Mouse (Mus musculus) neutrophil, adult 83 days (primary cell): ENCODE results near the gene Rab19. TPM values are rescaled to one million over a fixed set of nuclear protein-coding genes. Genes with fewer than 3 reads are reported as not detected.

Experiments used
- total RNA-seq, 2 experiments: library from RNA; stranded (reverse); gene quantifications; one replicate each; pipeline ENCODE4 v1.2.4; 2023

The Rab19 gene
- 1 to 10 TPM; 2.1 to 2.8 TPM for total RNA-seq

DNA sequence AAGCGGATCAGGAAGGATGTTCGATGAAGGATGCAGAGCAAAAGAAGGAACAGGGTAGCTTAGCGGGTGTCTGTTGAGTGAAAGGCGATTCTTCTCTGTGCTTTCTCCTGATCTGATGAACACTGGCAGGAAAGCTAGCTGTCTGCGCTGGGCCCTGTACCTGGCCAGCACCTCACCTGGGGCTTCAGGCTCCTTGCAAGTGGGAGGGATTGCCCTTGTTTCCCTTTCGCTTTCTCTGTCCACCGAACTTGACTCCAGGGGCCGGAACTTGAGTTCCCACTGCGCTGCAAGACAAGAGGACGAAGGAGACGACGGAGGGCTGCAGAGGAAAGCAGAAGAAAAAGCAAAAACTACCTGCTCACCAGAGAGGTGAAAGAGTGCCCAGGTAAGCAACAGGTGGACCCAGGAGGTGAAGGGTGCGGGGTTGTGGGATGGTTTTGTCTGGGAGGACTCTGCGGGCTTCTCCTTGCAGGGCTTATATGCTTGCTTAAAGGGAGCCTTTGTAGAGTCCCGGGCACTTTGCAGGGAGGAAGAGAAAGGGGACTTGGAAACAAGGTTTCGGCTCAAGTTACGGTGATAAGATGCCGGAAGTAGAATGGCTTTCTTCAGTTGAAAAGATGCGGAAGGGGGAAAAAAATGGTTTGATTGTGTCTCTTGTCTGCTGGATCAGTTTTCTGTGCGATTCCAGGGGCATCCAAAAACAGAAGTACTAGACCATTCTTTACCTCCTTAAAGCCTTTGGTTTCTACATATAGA lies at the start of gene Rab19:
Rab19 (plus strand) TSS at position 51 of the 756 bp plus-strand sequence.

DNA sequence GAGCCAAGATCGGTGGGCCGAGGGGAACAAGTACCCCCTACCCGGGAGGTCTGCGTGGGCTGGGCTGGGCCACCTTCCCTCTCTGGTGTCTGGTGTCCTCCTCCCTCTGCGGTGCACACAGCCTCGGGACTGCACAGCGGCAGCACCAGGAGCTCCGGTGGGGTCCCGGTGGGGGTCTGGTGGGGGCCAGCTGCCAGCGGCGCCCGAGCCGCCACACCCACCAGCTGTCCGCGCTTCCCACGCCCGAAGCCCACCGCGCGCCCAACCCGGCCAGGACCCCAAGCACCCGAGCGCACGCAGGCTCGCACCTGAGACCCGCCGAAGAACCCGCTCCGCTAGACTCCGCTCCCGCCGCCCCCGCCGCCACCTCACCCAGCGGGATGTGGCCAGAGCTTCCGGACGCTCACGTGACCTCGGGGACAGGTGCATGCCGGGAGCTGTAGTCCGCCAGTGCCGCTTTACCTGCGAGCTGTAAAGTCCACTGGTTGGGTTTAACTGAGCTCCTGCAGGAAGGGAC lies 3.6 kb upstream of the Rab19 start, which contains the start of gene Slc37a3:
Slc37a3 (minus strand) TSS at position 365 of the 517 bp plus-strand sequence.

DNA sequence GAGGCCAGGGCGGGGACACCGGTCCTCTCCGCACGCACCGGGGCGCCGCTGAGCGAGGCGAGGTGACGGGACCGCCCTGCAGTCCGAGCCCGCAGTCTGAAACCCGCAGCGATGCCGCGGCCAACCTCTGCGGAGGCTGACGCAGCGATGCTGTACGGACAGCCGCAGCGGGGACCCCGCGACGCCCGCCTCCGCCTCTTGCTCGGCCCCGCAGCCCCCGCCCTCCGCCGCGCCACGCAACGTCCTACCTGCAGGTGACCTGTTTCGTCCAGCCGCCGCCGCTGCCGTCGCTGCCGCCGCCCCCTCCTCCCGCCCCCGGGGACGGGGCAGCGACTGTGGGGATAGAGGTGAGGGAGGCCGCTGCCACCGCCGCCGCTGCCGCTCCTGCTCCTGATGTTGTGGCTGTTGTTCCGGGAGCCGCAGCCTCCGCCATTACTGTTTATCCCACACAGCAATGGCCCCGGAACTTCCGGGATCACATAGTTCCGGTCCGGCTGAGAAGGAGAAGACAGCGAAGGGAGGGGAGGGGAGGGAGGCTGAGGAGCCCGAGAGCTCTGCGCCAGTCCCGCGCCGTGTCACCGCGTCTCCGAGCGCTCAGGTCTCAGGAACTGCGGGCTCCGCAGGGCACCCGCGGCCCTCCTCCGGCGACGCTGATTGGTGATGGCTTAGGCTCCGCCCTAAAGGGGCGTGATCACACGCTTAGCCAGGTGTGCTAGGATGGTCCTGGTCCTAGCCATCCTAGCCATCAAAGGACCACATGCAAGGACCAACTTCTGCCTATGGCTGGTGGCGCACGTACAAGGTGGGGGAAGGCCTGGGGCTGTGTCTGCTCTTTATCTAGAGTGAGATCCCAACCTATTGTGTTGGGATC lies 39.1 kb downstream of the Rab19 start, which contains the start of gene Mkrn1:
Mkrn1 (minus strand) TSS at position 612 of the 871 bp plus-strand sequence.

Other genes with a start within 250 kb of the Rab19 start
- gene Kdm7a, start 174.4 kb upstream of the Rab19 start, total RNA-seq = 100 to 1,000 TPM; 105 to 129 TPM
- gene Slc37a3, start 3.5 kb upstream of the Rab19 start, total RNA-seq = 10 to 100 TPM; 34.1 to 64.7 TPM
- 100 to 1,000 TPM; 131 to 139 TPM for gene Mkrn1, start 39.3 kb downstream of the Rab19 start, total RNA-seq
- 1 to 10 TPM; 5.9 to 6.9 TPM for gene Dennd2a, start 176.7 kb downstream of the Rab19 start, total RNA-seq
- gene Adck2, start 192.7 kb downstream of the Rab19 start, total RNA-seq = 10 to 100 TPM; 19.0 to 22.1 TPM
- gene Gm42420, start 204.6 kb downstream of the Rab19 start, total RNA-seq = not detected
- 10 to 100 TPM; 33.4 to 35.4 TPM for gene Ndufb2, start 211.4 kb downstream of the Rab19 start, total RNA-seq